Mouse (Mus musculus): Measurements from ENCODE around the gene Ppp5c.
A peak's percentile ranks its signal among the peaks of the same experiment; 100 is the strongest.

Ppp5c gene

DNA sequence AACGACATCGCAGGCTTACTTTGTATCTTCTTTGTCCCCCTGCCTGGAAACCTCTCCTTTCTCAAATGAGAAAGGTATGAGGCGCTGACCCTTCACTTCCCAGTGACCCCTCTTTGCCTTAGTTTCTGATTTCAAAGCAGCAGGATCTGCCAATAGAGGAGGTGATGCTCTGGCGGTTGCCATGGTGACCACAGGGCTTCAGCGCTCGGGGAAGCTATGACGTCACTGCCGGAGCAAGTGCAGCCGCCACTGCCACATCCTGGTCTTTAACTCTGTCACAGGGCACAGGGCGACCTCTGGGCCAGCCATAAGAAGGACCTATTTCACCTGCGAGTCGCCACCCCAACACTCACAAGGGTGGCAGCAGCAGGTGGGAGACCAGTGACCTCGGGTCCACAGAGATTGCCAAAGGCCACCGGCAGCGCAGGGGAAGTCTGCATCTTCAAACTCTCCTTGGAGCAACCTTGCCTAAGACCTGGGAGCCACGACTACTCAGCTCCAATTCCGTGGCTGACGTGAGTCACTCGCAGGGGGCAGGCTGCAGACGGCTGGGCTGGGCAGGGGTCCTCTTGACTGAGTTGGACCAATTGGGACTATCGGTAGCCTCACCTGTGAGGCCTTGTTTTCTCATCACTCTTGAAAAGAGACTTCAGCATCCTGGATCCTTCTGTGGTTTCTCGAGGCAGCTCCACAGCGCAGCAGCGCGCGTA, 44.7 kb downstream of the Ppp5c start, which contains the start of gene Gm42372:
Gm42372 (plus strand) TSS at position 228 of the 710 bp plus-strand sequence.
- peak; percentile 97 for DNase-seq (ENCODE audit: low read depth)

DNA sequence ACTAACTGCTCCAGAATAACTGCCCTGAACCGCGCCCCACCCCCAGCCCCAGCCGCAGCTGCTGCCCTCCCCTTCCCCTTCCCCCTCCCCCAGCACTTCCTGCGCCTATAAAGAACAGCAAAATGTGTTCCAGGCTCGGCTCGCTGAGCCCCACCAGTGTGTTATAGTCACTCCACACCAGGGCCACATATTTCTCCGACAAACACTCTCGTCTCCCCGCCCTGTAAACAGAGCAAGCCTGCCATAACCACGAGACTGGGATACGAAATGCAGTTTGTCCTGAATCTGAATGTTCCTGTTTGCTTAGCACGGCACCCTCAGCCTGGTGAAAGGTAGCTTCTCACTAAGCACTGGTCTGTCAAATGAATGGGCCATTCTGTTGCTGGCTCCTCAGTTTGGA, 47.4 kb downstream of the Ppp5c start:
- DNase-seq (ENCODE audit: low read depth): peak; percentile 73

- no peak for DNase-seq (ENCODE audit: low read depth)
Observed at GRCm38 (mm10) chr7:16978593-16978992, 49.1 kb downstream of the Ppp5c start.

DNA sequence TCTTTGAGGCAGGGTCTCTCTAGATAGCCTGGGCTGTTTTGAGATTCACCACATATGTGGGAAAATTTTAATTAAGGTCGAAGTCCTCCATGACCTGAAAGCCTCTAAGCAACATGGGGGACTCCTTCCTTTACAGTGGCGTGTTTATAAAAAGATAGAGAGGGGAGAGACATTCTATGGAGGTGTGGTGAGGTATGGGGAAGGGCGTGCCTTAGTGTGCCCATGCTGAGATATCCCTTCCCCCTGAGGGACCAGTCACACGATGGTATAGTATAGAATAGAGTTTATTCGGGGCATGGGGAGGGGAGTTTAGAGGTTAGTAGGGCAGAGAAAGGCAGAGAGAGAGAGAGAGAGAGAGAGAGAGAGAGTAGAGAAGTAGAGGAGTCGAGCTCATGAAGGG, 49.6 kb downstream of the Ppp5c start:
- no peak for DNase-seq (ENCODE audit: low read depth)

- no peak for DNase-seq (ENCODE audit: low read depth)
Observed at GRCm38 (mm10) chr7:16976298-16976697, 51.4 kb downstream of the Ppp5c start.

- DNase-seq (ENCODE audit: low read depth): no peak
Observed at GRCm38 (mm10) chr7:16974018-16974417, 53.7 kb downstream of the Ppp5c start.

GRCm38 (mm10) chr7:16971160-16971559, 56.6 kb downstream of the Ppp5c start:
- no peak for DNase-seq (ENCODE audit: low read depth)

- DNase-seq (ENCODE audit: low read depth): no peak
Observed at GRCm38 (mm10) chr7:16968414-16968813, 59.3 kb downstream of the Ppp5c start.

DNA sequence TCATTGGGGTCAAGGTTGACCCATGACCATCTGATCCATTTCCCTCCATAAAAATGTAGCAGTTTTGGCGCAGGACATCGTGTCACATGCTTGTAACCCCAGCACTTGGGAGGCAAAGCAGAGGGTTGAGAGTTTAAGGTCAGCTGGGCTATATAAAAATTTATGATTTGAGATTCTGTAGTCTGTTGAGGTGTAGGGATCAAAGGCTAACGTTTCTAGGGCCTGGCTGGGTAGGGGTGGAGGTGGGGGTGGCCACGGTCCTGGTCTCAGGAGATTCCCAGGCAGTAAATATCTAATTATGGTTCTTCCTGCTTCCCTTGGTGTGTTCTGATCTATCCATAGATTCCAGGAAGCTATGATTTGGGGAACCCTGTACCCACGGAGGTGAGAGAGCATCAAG, 66.0 kb downstream of the Ppp5c start:
- no peak for DNase-seq (ENCODE audit: low read depth)

GRCm38 (mm10) chr7:16959539-16960187, 68.1 kb downstream of the Ppp5c start, which contains the start of gene Pnmal1:
Gene Pnmal1, plus strand, starts transcription at chr7:16959679.
- DNase-seq (ENCODE audit: low read depth): no peak

GRCm38 (mm10) chr7:16956410-16957265, 71.1 kb downstream of the Ppp5c start:
- no peak for DNase-seq (ENCODE audit: low read depth)

- DNase-seq (ENCODE audit: low read depth): no peak
Observed at GRCm38 (mm10) chr7:16955712-16956111, 72.0 kb downstream of the Ppp5c start.

Data from induced T-regulatory cell, adult 2 months (primary cell).